In the genomic region with DNA sequence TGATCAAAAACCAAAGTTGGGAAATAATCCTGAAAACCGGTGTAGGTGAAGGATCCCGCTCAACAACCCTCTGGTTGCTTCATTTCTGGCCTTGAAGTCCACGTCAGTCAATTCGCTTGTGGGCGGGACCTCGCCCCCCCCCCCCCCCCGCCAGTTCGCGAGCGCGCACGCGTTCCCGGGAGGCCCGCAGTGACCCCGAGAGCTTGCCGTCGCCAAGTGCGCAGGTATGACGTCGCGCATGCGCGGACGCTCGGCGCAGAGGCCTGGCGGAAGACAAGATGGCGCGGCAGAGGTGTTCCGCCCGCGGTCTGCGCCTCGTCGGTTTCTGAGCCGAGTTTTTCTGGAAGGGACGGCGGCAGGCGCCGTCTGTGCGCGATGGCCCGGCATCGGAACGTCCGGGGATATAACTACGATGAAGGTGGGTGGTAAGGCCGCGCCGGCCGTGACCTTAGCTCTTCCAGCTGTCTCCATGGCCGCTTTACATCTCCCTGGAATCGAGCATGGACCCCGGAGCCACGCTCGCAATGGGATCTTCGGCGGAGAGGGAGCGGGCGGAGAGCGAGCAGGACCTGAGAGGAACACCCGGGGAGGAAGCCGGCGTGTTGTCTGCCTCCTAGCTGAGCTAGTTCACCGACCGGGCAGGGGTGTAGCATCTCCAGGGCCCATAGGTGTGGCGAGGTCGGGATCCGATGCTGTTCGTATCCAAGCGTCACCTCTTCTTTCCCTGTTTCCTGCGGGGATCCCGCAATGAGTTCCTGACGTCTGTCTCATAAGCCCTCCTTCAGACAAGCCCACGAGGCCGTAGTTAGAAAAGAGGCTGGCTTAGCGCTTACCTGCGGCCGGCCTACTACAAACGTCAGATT, we compare ENCODE assay signal across 8 mouse cellular contexts. TPM values are rescaled to one million over a fixed set of nuclear protein-coding genes. Genes with fewer than 3 reads are reported as not detected.
A peak's percentile ranks its signal among the peaks of the same experiment; 100 is the strongest.
DNase-seq lines count a peak whose midpoint lies in the region; ATAC-seq and TF ChIP-seq lines count a peak whose summit lies in the region.

A gene (plus strand): TSS at position 221 of the 863 bp plus-strand sequence.

- H3K9me3 ChIP-seq in hindbrain, embryonic 10.5 days, result no peaks in the 10 kb centered on the region
- H3K9me3 ChIP-seq in lung, postnatal 0 days (ENCODE audit: low read length), result no peaks in the 10 kb centered on the region

- TF ChIP-seq EP300 in lung, postnatal 0 days (IDR thresholded peaks at IDR 0.05), result no peak

- peak within 1 kb of the TSS; percentile 71 for H3K4me2 ChIP-seq in lung, postnatal 0 days (replicated peaks; ENCODE audit: low read depth, low read length)

- H3K9ac ChIP-seq in lung, postnatal 0 days (replicated peaks; ENCODE audit: low read depth), result peak within 1 kb of the TSS; percentile 87

- peak within 1 kb of the TSS; percentile 76 for H3K4me3 ChIP-seq in hindbrain, embryonic 10.5 days
- peak within 1 kb of the TSS; percentile 94 for H3K4me3 ChIP-seq in lung, postnatal 0 days (ENCODE audit: low read depth, low read length)

- DNase-seq in MN1 (ENCODE audit: low spot score), result peak; percentile 99
- peak; percentile 91 for DNase-seq in cerebellum, adult 9-10 months
- DNase-seq in hindbrain, embryonic 10.5 days (ENCODE audit: low spot score), result peak; percentile 95
- DNase-seq in layer of hippocampus, adult 9-11 months, result peak; percentile 93
- DNase-seq in lung, postnatal 0 days (ENCODE audit: low spot score), result peak; percentile 97
- DNase-seq in ovary, postnatal 14 days (ENCODE audit: low spot score), result peak; percentile 86
- DNase-seq in thymus, postnatal 14 days, result peak; percentile 95

- H3K27me3 ChIP-seq in hindbrain, embryonic 10.5 days (ENCODE audit: insufficient read depth, poor library complexity, severe bottlenecking), result no peaks in the 10 kb centered on the region
- no peaks in the 10 kb centered on the region for H3K27me3 ChIP-seq in lung, postnatal 0 days (replicated peaks; ENCODE audit: insufficient read depth, low read length)

- peak within 1 kb of the TSS; percentile 89 for H3K27ac ChIP-seq in hindbrain, embryonic 10.5 days
- H3K27ac ChIP-seq in lung, postnatal 0 days (ENCODE audit: low read length), result peak within 1 kb of the TSS; percentile 75

- H3K4me1 ChIP-seq in hindbrain, embryonic 10.5 days (replicated peaks), result peaks cover 14% of the 10 kb centered on the region
- H3K4me1 ChIP-seq in lung, postnatal 0 days (ENCODE audit: insufficient read depth, low read depth, low read length), result peaks cover 10% of the 10 kb centered on the region

- TF ChIP-seq CTCF in lung, postnatal 0 days (IDR thresholded peaks at IDR 0.05), result no peak

- ATAC-seq in frontal cortex, adult (ENCODE audit: low TSS enrichment), result peak; percentile 95
- peak; percentile 98 for ATAC-seq in lung, postnatal 0 days

- under 1% methylated on average over 81 of the region's 81 CpGs for WGBS in hindbrain, embryonic 10.5 days
- WGBS in lung, postnatal 0 days, result under 1% methylated on average over 61 of the region's 81 CpGs

- H3K36me3 ChIP-seq in hindbrain, embryonic 10.5 days, result peaks cover 20% of the 10 kb centered on the region
- 0 out of 2 replicates have a peak, but pooled peaks cover 4% of the 10 kb centered on the region for H3K36me3 ChIP-seq in lung, postnatal 0 days (ENCODE audit: insufficient read depth, low read length)

RNA-seq across cellular contexts. Expression of the gene that starts here (rescaled TPM):
- 114 and 124 TPM in 2 replicates for polyA plus RNA-seq in hindbrain, embryonic 10.5 days (2016; fragmentation: Nextera tagmentation; extraction: Ambion mirVana)
- 42.2 and 45.1 TPM in 2 replicates for polyA plus RNA-seq in lung, postnatal 0 days (2015; fragmentation: Nextera tagmentation; extraction: Ambion mirVana)

Comparison
In these comparisons a context has a peak if more than half of its experiments do, and no peak if none do; other contexts are left out.
1. Peak in every context shown above with its lines: DNase-seq, ATAC-seq, H3K4me3 ChIP-seq and H3K27ac ChIP-seq.